Mouse (Mus musculus): ENCODE measurements around the gene Stk32c. TPM values are rescaled to one million over a fixed set of nuclear protein-coding genes. Genes with fewer than 3 reads are reported as not detected.
A peak's percentile ranks its signal among the peaks of the same experiment; 100 is the strongest.

The Stk32c gene
- total RNA-seq, 2 experiments from 2014 or later: 2.8 to 4.6 TPM

DNA sequence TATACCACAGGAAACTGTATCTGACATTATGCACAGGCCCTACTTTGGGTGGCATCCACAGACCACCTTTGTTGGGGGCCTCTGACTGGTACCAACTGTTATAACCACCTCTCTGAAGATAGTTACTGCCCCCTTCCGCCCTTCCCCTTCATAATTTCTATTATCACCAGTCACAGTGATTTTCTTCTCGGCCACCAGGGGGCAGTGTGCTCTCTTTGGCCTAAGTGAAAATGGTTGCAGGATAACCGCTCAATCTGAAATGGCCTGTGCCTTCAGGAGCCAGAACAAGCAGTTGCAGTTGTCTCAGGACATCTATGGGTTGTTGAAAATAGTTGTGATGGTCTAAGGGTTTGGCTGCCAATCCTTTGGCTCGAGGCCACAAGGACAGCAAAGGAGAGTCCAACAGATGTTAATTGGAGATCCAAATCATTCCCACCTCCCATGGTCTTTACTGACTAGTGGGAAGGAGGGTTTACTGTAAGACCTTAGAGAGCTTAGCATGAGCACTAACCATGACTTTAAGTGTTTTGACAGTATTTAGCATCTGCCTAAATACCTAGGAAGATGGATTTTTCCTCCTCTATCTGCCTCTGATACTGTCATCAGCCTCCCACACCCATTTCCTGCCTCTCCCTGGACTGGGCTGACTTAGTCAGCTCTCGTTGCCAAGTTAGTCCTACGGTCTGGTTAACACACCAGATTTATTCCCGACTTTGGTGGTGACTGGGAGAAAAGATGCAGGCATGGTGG is 4.9 kb downstream of the Stk32c start:
- intact Hi-C loops (cut with DNase I): loop anchor here (1.0 to 10.0 kb wide), 4 partner anchors 25 to 363 kb away; partner anchors contain the start of genes Mapk1ip1 and Ppp2r2d

DNA sequence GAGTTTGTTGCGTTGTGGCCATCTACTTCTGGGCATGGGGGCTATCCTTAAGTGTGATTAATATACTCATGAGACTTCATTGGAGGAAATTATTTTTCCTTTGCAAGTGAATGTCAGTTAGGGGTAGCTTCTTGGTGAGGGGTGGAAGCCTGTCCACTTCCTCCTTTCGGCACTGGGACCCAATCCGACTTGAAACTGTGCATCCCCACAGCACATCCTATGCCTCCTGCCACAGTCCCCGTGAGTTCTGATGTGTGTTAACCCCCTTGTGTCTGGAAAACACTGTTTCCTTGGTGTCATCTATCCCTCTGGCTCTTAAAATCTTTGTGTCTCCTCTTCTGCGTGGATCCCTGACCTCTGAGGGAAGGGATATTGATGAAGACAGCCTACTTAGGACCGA is 11.9 kb downstream of the Stk32c start:
- intact Hi-C loops (cut with DNase I): loop anchor here (10.0 kb wide), 1 partner anchor 356 kb away; the partner anchor contains the start of genes Mapk1ip1 and Ppp2r2d
- no peak for DNase-seq

More for the DNA sequence above, 4.9 kb downstream of the Stk32c start:
- peak; percentile 55 to 62 for DNase-seq

DNA sequence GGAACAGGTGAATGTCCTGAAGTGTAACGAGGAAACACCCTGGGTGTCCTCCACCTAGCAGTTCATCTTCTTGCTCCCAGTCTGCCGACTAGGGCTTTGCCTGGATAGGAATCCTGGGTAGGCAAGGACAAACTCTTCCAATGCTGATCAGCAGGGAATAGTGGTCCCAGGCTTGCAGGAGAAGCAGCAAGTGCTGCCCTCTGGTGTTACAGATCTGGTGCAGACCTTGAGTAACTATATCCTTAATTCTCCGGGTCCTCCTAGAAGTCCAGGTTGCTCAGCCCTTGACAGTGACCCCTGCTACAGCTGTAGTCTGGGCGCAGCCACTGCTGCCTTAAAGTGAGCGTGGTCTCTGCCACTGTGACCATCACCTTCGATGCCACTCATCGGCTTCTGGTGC is 13.0 kb downstream of the Stk32c start:
- peak; percentile 76 to 82 for DNase-seq
- intact Hi-C loops (cut with DNase I): loop anchor here (10.0 kb wide), 1 partner anchor 355 kb away; the partner anchor contains the start of genes Mapk1ip1 and Ppp2r2d

DNA sequence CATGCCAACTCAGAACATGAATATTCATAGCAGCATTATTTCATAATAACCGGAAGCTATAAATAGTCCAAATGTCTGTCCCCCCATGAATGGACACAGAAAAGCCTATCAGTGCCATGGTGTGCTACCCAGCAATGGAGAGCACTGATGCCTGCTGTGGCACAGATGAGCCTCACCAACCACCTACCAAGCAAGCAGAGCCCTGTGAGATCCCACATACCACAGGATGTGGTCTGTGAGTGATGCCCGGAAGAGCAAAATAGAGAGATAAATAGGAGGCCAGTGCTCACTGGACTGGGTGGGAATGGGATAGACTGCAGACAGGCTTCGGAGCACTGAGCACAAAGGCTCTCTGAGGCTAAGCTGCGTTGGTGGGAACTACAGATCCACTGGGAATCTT is 16.1 kb downstream of the Stk32c start:
- intact Hi-C loops (cut with DNase I): loop anchor here (2.0 kb wide), 1 partner anchor 70 kb away; no protein-coding TSS in a partner anchor
- DNase-seq: no peak

DNA sequence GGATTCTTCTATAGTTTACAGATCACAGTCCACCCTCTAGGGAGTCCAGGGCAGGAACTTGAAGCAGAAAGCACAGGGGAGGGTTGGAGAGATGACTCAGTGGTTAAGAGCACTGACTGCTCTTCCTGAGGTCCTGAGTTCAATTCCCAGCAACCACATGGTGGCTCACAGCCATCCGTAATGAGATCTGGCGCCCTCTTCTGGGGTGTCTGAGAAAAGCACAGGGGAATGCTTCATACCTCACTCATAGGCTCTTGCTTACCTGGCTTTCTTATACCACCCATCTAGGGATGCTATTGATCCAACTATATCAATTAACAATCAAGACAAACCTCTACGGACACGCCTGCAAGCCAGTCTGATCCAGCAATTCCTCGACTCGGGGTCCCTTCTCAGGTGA is 21.5 kb downstream of the Stk32c start:
- intact Hi-C loops (cut with DNase I): no loop called here
- DNase-seq: no peak

DNA sequence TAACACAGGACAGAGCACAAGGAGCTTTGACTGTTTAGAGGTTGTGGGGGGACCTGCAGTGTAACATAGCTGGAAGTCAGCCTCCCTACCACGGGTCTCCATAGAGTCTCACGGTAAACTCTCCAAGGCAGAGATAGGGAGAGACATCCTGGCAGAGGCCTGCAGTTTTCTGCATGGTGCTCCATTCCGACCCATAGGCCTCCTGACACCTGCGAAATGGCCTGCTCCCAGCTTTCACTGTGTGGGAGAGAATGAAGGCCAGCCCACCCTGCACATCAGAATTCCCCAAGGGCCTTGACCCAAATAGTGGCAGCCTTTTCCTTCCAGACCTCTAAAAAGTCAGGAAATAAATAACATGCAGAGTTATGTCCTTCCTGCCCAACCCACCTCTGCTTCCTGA is 22.5 kb downstream of the Stk32c start:
- no peak for DNase-seq
- intact Hi-C loops (cut with DNase I): no loop called here

DNA sequence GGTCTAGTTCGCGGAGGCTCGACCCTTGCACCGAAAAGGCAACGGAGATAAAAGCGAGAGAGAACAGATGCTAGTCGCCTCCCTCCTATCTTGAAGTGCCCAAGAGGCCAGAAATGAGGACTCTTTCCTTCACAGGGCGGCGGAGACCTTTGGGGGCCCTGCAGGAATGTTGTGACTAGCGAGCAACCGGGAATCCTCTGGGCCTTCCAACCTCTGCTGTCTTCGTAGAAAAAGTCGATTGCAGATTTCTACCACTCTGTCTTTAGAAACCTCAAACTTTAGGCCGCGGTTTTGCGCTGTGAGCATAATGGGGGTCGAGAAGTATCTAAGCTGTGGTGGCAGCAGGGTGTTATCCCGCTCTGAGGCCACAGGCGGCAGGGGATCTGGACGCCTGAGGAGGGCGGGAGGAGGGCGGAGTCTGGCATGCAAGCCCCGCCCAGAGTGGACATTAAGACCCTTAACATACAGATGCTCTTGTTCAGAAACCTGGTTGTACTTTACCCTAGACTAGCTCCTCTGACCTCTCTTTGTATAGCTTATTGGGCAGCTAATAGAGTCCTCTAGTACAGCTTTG is 24.4 kb downstream of the Stk32c start:
- intact Hi-C loops (cut with DNase I): loop anchor here (5.0 kb wide), 1 partner anchor 41 kb away; no protein-coding TSS in a partner anchor
- DNase-seq: peak in 1 of 2 experiments; percentile 33

DNA sequence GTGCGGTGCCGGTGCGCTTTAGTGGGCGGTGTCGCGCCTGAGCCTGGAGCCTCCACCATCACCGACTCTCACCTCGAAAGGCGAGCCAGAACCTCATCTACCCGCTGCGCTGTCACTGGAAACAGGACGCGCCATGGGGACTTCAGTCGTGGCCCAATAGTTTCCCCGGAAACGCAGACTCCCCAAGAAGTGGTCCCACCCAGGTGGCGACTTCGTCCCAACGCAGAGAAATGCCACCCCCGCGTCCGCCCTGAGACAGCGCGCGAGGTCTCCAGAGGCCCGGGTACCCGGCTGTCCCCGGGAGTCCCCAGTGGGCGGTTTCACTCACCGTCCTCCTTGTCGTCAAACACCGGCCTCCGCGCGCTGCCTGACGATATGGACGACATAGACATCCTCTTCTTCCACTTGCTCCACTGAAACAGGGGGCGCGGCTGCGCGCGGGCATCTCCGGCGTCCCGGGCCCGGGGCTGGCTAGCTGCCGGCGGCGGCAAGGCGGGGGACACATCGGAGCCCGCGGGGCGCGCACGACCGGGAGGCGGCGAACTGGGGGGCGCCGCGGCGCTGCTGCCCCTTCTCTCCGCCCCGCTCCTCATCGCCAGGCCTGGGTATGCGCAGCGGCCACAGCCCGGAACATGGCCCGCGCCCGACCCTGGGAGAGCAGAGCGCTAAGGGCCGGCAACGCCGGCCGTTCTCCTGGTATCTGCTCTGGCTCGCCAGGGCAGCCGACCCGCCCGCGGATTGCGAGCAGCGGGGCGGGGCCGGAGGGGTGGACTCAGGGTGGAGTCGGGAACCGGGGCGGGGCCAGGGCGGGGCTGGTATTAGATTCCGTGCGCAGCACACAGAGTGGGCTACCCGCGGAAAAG is 25.1 kb downstream of the Stk32c start:
- DNase-seq: peak; percentile 73 to 78
- intact Hi-C loops (cut with DNase I): loop anchor here (5.0 kb wide), 1 partner anchor 41 kb away; no protein-coding TSS in a partner anchor

DNA sequence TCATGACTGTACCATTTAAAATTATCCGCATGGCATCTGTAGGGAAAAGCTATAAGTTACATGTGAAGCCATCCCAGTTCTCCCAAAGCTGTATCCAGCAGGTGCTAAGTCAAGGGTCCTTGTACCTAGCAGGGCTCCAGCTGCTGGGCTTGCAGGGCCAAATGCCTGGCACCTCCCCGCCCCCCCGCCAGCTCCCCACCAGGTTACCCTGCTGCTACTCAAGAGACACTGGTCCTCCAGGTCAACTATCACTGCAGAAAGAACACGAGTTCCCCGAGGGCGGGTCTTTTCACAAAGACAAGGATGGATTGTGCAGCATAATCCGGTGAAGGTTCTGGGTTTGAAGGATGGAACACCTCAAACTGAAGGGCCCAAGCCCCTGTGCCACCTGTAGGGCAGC is 25.8 kb downstream of the Stk32c start:
- DNase-seq: no peak
- intact Hi-C loops (cut with DNase I): loop anchor here (5.0 kb wide), 1 partner anchor 40 kb away; no protein-coding TSS in a partner anchor

DNA sequence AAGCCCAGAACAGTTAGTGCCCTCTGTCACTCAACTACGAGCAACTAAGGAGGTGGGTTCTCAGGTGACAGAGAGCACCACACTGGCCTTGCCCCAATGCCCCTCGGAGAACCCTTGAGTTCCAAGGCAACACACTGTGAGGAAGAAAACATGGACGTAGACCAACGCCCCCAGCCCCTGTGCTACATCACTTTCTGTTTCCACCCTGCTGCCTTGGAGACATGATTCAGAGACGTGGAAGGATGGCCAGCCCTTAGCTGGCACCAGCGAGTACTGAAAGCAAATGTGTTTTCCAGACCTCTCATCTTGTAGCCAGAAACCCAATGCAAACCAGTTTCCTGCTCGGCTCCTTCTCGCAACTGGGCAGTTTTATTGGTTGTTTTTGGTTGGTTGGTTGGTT is 26.7 kb downstream of the Stk32c start:
- no peak for DNase-seq
- intact Hi-C loops (cut with DNase I): loop anchor here (5.0 kb wide), 1 partner anchor 39 kb away; no protein-coding TSS in a partner anchor

DNA sequence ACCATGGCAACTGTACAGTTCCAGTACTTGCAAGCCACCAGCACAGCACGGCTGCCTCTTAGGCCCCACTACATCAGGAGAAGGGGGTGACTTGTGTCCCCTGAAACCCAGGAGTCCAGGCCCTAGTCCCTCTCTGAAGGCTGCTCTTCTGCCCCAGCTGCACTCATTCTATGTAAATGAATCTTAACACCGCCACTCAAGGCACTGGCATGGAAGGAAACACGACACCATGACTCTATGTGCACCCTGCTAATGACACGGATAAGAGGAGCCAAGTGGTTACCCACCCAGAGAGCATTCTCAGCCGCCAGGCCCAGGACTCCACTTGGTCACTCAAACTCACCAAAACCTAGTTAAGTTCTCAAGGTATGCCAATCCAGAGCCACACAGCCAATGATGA is 27.1 kb downstream of the Stk32c start:
- no peak for DNase-seq
- intact Hi-C loops (cut with DNase I): loop anchor here (5.0 kb wide), 1 partner anchor 39 kb away; no protein-coding TSS in a partner anchor

DNA sequence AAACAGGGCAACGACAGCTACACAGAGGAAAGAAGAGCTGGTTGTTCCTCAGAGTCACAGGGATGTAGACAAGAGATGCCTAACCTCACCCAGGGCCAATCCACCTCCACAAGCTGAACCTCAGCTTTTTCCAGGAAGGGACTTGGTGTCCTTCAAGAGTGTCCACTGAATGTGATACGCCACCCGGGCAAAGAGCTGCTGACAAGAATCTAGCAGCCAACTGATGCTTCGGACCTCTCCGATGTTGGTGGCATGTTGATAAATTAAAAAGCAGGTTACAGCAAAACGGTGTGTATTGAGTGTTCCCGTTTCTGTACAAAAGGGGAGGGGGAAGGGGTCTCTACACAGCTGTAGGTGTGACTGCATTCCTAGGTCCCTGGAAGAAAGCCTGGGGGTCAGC is 28.3 kb downstream of the Stk32c start:
- intact Hi-C loops (cut with DNase I): loop anchor here (5.0 kb wide), 1 partner anchor 38 kb away; no protein-coding TSS in a partner anchor
- DNase-seq: no peak

DNA sequence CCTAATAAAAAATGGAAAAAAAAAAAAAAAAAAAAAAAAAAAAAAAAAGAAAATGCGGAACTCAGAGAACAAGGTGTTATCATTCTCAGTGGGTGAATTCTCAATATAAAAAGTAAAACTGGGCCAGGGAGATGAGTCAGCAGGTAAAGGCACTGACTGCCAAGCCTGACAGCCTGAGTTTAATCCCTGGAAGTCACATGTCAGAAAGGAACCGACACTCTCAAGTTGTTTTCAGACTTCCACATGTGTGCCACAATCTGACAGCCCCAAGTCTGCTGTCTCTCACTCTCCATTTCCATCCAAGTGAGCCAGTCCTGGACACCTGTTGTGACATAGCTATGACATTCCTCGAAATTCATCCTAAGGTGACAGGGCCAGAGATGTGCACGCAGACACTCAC is 28.7 kb downstream of the Stk32c start:
- intact Hi-C loops (cut with DNase I): no loop called here
- no peak for DNase-seq

DNA sequence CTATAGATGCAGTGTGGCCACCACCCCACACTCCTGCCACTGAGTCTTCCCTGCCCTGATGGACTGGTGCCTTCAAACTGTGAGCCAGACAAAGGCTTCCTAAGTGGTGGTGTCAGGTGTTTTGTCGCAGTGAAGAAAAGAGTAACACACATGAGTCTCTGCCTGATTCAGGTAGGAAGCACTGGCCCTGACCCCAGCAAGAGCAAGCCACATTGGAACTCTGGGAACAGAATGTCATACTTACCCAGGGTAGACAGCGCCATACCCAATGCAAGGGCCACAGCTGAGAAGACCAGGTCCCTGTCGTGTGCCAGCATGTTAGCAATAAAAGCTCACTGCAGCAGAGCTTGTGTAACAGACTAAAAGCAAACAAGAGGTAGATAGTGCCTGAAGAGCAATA is 33.0 kb downstream of the Stk32c start:
- intact Hi-C loops (cut with DNase I): no loop called here
- no peak for DNase-seq

DNA sequence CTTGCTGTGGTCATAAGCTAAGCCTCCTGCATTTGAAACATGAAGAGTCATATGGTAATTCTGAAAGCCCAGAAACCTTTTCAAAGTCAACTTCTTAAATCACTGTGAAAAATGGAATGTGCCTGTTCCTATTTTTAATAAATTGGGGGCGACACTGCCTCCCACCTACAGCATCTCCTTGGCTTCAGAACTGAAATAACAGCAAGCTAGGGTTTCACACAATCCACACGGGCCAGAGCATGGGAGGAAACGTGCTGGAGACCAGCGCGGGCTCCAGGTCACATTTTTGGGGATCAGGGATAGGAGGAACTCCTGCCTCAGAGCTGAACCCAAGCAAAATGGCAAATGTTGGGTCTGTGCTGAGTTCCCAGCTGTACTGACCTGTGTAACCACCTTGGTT is 33.8 kb downstream of the Stk32c start:
- intact Hi-C loops (cut with DNase I): no loop called here
- DNase-seq: no peak

DNA sequence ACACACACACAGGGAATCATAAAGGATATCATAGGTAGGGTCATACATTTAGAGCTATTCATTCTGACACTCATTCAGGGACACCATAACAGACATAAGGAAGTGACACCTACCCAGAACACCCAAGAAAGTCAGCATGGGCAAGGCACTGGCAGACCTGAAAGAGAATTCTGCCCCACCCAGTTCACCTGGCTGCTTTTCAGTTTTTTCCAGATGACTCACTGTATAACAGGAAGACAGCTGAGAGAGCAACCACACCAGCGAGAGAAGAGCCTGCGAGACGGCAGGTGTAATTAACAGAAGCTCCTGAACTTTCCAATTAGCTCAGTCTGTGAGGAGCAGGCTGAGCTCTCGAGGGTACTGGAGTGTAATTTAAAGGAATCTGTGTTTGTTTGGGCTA is 44.0 kb downstream of the Stk32c start:
- intact Hi-C loops (cut with DNase I): no loop called here

DNA sequence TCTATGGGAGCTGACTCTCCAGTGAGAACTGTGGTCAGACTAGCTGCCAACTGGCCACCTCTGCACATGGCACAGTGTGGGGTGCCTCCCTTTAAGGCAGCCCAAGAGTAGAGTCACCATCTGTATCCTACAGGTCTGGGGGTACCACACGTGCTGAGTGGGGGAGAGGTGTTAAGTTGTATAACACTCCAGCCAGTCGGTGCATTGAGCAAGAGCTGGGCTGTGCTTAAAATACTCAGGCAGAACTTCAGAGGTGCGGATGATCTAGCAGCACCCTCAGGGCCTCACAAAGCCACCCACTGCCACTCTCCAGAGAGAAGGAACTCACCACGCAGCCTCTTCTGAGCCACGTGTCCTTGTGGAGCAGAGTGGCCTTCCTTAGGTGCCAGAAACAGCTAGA is 48.7 kb downstream of the Stk32c start:
- intact Hi-C loops (cut with DNase I): no loop called here
- DNase-seq: no peak

More for the DNA sequence above, 44.0 kb downstream of the Stk32c start:
- DNase-seq: no peak

DNA sequence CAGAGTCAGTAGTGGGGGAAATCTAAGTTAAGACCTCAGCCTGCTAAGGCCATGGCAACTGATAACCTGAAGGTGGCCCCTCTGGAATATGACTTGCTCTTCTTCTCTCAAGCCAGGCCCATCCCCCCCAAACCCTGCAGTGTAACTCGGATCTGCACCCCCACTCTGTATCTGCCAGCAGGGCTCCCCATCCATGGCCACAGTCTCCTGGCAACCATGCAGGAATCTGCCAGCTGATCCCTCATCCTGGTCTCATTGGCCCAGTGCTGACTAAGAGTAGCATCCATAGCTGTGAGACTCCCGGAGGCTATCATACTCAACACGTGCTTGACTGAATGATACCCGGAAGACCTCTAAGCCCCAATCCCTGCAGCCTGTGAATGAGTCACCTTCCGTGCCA is 54.2 kb downstream of the Stk32c start:
- no peak for DNase-seq
- intact Hi-C loops (cut with DNase I): no loop called here

DNA sequence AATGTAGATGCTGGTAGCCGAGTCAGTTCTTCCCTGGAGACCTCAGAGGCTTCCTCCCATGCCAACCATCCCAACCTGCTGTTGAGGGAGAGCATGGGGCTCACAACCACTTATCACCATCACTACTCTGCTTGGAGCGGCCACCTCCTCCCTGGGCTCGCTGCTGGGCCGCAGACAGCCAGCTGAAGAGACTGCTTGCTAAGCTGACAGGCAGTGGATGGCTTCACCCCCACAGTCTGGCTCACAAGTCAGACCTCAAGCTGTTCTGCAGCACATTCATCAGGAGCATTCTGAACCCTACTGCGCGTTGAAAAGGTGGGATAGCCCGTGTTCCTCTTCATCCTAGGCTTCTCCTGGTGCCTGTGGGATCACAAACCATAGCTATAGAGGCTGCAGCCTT is 54.6 kb downstream of the Stk32c start:
- intact Hi-C loops (cut with DNase I): no loop called here
- no peak for DNase-seq

DNA sequence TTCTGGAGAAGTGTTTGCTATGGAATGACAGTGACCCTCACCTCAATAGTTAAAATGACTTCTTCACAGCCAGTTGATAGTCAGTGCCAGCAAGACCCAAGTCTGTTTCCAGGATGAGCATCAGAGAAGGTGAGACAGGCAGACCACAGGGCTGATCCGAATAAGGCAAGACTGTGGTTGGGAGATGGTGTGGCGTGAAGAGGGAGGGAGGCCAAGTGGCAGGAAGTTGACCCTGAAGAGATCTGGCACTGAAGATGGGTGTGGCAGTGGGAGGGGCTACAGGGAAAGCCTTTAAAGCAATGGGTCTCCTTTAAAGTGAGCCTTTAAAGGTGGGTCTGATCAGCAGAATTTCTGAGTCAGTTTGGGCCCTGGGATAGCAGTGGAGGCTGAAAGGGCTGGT is 55.6 kb downstream of the Stk32c start:
- no peak for DNase-seq
- intact Hi-C loops (cut with DNase I): no loop called here

Data from heart, postnatal 10 days (tissue).